Mouse (Mus musculus): ENCODE results near the gene Gfpt2. TPM values are rescaled to one million over a fixed set of nuclear protein-coding genes. Genes with fewer than 3 reads are reported as not detected.
A peak's percentile ranks its signal among the peaks of the same experiment; 100 is the strongest.

Gene Gfpt2
- total RNA-seq, 2 experiments from 2014 or later = 4.3 to 11.2 TPM

- no peak for DNase-seq (ENCODE audit: low spot score in 2 of 2)
These were observed 41.4 kb downstream of the Gfpt2 start for GRCm38 (mm10) chr11:49835257-49835956.

DNA sequence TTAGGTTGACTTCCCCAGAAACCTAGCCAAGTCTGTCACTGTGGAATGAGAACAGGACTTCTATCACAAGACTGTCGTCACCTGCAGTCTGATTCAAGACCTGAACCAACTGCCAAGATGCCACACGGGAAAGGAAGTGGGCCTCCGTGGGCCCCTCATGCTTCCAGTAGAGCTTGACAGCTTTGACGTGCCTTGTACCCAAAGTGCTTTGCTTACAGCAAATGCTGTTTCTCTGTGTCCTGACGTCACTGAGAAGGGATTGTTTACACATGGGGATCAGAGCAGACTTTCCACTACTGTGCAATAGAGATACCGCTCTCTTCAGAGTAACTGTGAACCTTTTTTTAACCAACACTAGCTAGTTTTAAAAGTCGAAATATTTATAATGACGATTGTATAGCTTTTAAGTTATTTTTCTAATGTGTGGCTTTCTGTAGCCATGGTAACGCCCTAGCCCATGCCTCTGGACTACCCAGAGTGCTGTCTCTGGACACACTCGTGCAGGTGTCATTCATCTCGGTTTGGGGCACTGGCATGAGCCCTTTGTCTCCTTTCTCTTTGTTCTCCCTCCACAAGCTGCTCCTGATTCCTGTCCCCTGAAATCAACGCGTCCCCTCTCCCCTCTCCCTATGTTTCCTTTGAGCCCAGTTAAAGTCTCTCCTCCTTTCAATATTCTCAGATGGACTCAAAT lies 43.9 kb downstream of the Gfpt2 start:
- no peak for DNase-seq (ENCODE audit: low spot score in 2 of 2)

- no peak for DNase-seq (ENCODE audit: low spot score in 2 of 2)
These were observed 46.7 kb downstream of the Gfpt2 start for GRCm38 (mm10) chr11:49840666-49841065.

GRCm38 (mm10) chr11:49841886-49842285 lies 47.9 kb downstream of the Gfpt2 start:
- DNase-seq (ENCODE audit: low spot score in 2 of 2) = no peak

DNA sequence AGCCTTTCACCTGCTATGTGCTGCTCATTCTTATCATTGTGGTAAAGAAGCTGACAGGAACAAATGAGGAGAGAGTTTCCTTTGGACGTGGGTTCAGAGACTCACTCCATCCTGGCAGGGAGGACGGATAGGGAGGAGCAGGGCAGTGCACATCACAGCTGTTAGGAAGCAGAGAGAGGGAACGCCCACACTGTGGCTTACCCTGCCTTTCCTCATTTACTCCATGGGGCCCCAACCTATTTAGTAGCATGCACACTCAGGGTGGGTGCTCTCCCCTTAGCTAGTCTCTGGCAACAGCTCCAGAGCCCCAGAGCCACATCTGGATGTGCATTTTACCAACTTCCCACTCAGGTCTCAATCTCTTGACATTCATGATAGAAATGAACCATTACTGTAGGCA lies 48.7 kb downstream of the Gfpt2 start:
- DNase-seq (ENCODE audit: low spot score in 2 of 2) = no peak

DNA sequence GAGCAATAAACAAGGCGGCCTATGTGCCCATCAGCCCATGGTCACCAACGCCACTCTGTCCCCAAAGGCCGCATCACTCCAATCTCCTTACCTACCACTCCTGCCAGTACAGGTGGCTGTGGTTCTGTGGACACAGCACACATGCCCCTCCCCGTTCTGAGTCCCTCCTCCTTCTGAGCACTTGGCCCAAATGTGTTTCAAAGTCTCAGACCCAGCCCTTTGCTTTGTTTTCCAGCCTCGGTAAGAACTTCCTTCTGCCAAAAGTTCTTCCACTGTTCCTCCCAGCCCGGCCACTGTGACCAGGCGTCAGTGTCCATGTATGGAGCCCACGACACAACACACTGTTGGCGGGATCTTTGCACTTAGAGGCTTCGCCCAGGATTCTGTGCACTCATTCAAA lies 50.3 kb downstream of the Gfpt2 start:
- DNase-seq (ENCODE audit: low spot score in 2 of 2) = no peak

DNA sequence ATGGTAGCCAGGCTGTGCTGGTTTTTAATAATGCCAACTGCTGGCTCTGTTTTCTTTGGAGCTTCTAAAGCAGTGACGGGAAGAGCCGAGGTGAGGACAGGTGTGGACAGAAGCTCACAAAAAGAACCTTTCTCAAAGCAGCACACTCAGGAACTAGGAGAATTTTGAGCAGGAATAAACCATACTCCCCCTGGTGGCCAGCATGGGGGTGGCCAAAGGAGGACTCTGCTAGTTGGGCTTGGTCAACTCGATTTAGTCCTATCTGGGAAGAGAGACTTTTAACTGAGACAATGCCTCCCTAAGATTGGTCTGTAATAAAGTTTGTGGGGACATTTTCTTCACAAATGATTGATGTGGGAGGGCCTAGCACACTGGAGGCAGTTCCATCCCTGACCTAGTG lies 51.0 kb downstream of the Gfpt2 start:
- DNase-seq (ENCODE audit: low spot score in 2 of 2) = peak; percentile 57 to 61

- no peak for DNase-seq (ENCODE audit: low spot score in 2 of 2)
These were observed 52.0 kb downstream of the Gfpt2 start for GRCm38 (mm10) chr11:49845958-49846357.

- DNase-seq (ENCODE audit: low spot score in 2 of 2) = peak; percentile 98 to 99
These were observed 52.6 kb downstream of the Gfpt2 start, which contains the start of gene Mapk9 for GRCm38 (mm10) chr11:49846401-49847070. Mapk9 (plus strand) TSS chr11:49846751.

GRCm38 (mm10) chr11:49847071-49847810 lies 53.3 kb downstream of the Gfpt2 start:
- peak in 1 of 2 experiments; percentile 47 for DNase-seq (ENCODE audit: low spot score in 2 of 2)

GRCm38 (mm10) chr11:49847811-49848078 lies 53.8 kb downstream of the Gfpt2 start:
- DNase-seq (ENCODE audit: low spot score in 2 of 2) = no peak

DNA sequence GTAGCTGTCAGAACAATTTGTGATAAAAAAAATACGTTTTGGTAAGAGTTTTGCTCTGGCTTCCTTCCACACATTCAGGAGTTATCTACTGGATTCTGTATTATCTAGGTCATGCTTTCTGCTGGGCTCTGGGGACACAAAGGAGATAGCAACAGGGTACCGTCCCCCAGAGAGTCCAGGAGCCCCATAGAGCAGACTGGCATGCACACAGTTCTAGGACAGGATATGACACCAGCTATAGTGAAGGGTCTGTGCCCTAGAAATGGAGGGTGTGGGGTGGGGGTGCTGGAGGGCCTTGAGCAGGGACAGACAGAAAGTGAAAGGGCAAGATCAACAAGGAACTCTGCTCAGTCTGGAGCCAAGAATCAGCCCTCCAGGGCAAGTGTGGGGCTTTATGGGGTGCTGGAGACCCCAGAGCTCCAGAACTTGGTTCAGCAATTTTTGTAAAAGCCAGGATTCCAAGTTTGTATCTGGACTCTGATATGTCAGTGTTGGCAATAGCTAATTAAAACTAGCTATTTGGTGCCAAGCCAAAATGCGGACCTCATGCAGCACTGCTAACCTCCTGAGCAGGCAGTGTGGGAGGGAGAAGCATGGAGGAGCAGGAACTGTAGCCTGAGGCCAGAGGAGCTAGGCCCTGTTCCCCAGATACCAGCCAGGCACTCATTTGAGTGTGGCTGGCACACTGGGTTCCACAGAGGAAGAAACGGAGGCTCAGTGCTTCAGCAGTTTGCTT lies 54.3 kb downstream of the Gfpt2 start:
- DNase-seq (ENCODE audit: low spot score in 2 of 2) = peak in 1 of 2 experiments; percentile 20

- DNase-seq (ENCODE audit: low spot score in 2 of 2) = no peak
These were observed 56.4 kb downstream of the Gfpt2 start for GRCm38 (mm10) chr11:49850331-49850730.

DNA sequence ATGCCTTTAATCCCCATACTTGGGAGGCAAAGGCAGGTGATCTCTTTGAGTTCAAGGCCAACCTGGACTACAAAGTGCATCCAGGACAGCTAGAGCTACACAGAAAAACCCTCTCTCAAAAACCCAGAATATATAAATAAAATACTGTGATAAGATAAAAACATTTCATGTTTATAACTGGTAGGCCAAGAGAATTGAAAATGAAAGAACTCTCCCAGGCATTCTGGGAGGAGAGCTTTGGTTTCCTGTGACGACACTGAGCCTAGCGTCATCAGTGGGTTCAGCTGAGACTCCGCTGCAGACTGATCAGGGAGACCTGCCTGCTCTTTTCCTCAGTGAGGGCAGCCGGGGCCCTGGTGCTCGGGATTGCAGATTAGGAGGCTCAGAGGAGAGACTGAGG lies 61.2 kb downstream of the Gfpt2 start:
- no peak for DNase-seq (ENCODE audit: low spot score in 2 of 2)

DNA sequence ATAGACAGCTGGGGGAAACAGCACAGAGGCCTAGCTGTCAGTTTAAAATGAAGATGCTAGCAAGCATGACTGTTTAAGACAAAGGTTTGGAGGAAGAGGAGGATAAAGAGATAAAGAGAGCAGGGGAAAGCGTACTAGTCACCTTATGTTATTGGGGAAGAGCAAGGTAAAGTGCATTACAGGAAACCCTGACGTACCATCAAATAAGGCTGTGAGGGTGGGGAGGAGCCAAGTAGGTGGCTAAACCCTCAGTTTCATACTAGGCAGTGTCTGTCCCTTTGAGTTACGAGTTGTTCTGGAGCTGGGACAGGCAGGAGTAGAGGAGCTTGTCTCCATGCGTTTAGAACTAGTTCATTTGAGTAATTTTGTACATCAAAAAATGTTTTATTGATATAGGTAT lies 67.2 kb downstream of the Gfpt2 start:
- no peak for DNase-seq (ENCODE audit: low spot score in 2 of 2)

DNA sequence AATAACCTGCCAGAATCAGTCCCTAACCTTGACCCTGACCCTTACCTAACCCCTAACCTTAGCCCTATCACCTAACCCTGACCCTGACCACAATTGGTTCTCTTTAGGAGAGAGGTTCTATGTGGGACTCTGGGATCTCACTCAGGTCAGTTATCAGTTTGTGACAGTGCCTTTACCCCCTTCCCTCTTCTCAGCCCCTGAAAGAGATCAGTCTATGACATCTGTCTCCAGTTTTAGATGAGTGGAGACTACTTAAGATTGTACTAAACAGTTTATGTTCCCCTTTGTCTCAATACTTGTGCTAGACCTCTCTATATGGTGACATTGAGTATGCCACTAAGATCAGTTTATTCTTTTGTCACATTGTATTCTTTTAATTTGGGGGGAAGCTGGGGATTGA lies 69.9 kb downstream of the Gfpt2 start:
- no peak for DNase-seq (ENCODE audit: low spot score in 2 of 2)

- DNase-seq (ENCODE audit: low spot score in 2 of 2) = no peak
These were observed 73.3 kb downstream of the Gfpt2 start for GRCm38 (mm10) chr11:49867320-49867719.

DNA sequence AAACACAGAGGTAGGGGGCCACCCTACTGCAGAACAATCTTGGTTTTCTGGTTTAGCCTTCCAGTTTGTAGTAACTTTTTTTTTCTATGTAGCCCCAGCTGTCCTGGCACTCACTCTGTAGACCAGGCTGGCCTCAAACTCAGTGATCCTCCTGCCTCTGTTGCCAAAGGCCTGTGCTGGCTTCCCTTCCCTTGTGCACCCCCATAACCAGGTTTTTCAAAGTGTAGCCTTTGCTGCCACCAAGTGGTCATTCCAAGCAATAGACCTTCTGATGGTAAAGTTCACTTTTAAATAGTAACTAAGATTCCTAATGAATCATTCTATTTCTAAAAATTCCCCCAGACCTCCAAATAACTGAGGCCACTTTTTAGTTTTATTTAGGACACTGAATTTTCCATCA lies 75.8 kb downstream of the Gfpt2 start:
- DNase-seq (ENCODE audit: low spot score in 2 of 2) = peak in 1 of 2 experiments; percentile 46

GRCm38 (mm10) chr11:49871914-49872313 lies 77.9 kb downstream of the Gfpt2 start:
- peak in 1 of 2 experiments; percentile 28 for DNase-seq (ENCODE audit: low spot score in 2 of 2)

DNA sequence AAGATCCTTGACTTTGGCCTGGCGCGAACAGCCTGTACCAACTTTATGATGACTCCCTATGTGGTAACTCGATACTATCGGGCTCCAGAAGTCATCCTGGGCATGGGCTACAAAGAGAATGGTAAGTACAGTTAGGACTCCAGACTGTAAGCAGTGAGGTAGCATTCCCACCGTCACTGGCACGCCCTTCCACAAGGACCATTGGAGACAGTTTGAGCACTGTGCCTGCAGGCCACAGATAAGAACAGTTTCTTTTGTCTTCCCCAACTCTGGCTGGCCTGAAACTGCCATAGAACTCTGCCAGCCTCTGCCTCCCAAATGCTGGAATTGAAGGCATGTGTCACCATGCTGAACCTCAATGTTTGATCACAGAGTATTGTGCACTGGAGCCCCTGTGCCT lies 78.8 kb downstream of the Gfpt2 start:
- no peak for DNase-seq (ENCODE audit: low spot score in 2 of 2)

Data from adrenal gland, adult 18-20 months (tissue).